In genomic region chr3:100702875-100703846, GRCm38 (mm10) we compare ENCODE assay signal across 9 mouse cellular contexts. TPM values are rescaled to one million over a fixed set of nuclear protein-coding genes. Genes with fewer than 3 reads are reported as not detected.
DNase-seq lines count a peak whose midpoint lies in the region; ATAC-seq and TF ChIP-seq lines count a peak whose summit lies in the region.
"Had no signal": no experiment of that assay in that cellular context is flagged by ENCODE, and none has a peak within 500 bp of the region (broad histone marks: within the 10 kb centered on the region; RNA-seq: fewer than 3 reads in every experiment).

No protein-coding gene starts in this region.

- no peaks in the 10 kb centered on the region for H3K4me1 ChIP-seq in forebrain, postnatal 0 days (ENCODE audit: insufficient read depth)
- 0 out of 2 replicates have a peak, but pooled peaks cover 5% of the 10 kb centered on the region for H3K4me1 ChIP-seq in limb, embryonic 11.5 days (ENCODE audit: control insufficient read depth, insufficient read depth, low read length)

- TF ChIP-seq CTCF in forebrain, postnatal 0 days (IDR thresholded peaks at IDR 0.05; ENCODE audit: low read depth) = no peak

- DNase-seq in gastrocnemius, adult 18-20 months (ENCODE audit: low spot score) = peak; percentile 11
- DNase-seq in gastrocnemius, postnatal 4 days (ENCODE audit: low spot score in 2 of 2) = no peak
- peak; percentile 30 for DNase-seq in CD4-positive helper T cell, adult 2 months (ENCODE audit: low read depth, low spot score)
- peak; percentile 62 for DNase-seq in forebrain, postnatal 0 days
- no peak for DNase-seq in limb, embryonic 11.5 days (ENCODE audit: low spot score)
- DNase-seq in retina, embryonic 14.5 days (ENCODE audit: low spot score) = no peak
- no peak for DNase-seq in yolk sac, embryonic 10.5 days (ENCODE audit: low spot score)
- no peak for DNase-seq in thymus, postnatal 0 days (ENCODE audit: low spot score)

- no peak overlapping the region for H3K9ac ChIP-seq in forebrain, postnatal 0 days
- H3K9ac ChIP-seq in limb, embryonic 11.5 days (ENCODE audit: low read length) = no peak overlapping the region

- H3K36me3 ChIP-seq in forebrain, postnatal 0 days (ENCODE audit: insufficient read depth) = no peaks in the 10 kb centered on the region
- H3K36me3 ChIP-seq in limb, embryonic 11.5 days (ENCODE audit: control insufficient read depth, insufficient read depth, low read length) = no peaks in the 10 kb centered on the region
- H3K36me3 ChIP-seq: G1E had no signal

- no peak overlapping the region for H3K4me3 ChIP-seq in forebrain, postnatal 0 days (ENCODE audit: low read depth, low read length)
- H3K4me3 ChIP-seq in limb, embryonic 11.5 days (ENCODE audit: low read depth, low read length) = no peak overlapping the region

- H3K27ac ChIP-seq in forebrain, postnatal 0 days (ENCODE audit: low read depth, low read length) = no peak overlapping the region
- H3K27ac ChIP-seq in limb, embryonic 11.5 days (replicated peaks; ENCODE audit: low read depth, low read length) = 0 out of 2 replicates have a peak overlapping the region, but pooled peaks have one; percentile 11

- WGBS in forebrain, postnatal 0 days = 17% methylated on average over 15 of the region's 15 CpGs
- 52% methylated on average over 15 of the region's 15 CpGs for WGBS in limb, embryonic 11.5 days

- H3K4me2 ChIP-seq in forebrain, postnatal 0 days (ENCODE audit: low read depth) = 0 out of 2 replicates have a peak overlapping the region, but pooled peaks have one; percentile 2
- no peak overlapping the region for H3K4me2 ChIP-seq in limb, embryonic 11.5 days (ENCODE audit: low read depth, severe bottlenecking)

- peak; percentile 59; the same call in 1 of the 2 replicates for ATAC-seq in forebrain, postnatal 0 days
- ATAC-seq in limb, embryonic 11.5 days (ENCODE audit: insufficient number of reproducible peaks, low FRiP score, low TSS enrichment, low read depth) = no peak

- no peaks in the 10 kb centered on the region for H3K27me3 ChIP-seq in forebrain, postnatal 0 days (ENCODE audit: insufficient read depth, low read length)
- no peaks in the 10 kb centered on the region for H3K27me3 ChIP-seq in limb, embryonic 11.5 days (ENCODE audit: control insufficient read depth, insufficient read depth, low read length)

- no peaks in the 10 kb centered on the region for H3K9me3 ChIP-seq in forebrain, postnatal 0 days (ENCODE audit: low read length)
- no peaks in the 10 kb centered on the region for H3K9me3 ChIP-seq in limb, embryonic 11.5 days (ENCODE audit: control insufficient read depth, low read length)
- H3K9me3 ChIP-seq: G1E had no signal

RNA-seq across cellular contexts. Expression of gene Man1a2, which starts 17.9 kb away (rescaled TPM):
- total RNA-seq in gastrocnemius, adult 18-20 months (2021) = 10 to 100 TPM; 19.6 to 26.9 TPM
- total RNA-seq in gastrocnemius, postnatal 4 days (2021) = 10 to 100 TPM; 70.8 to 75.2 TPM
- 39.8 and 48.2 TPM in 2 replicates for total RNA-seq in forebrain, postnatal 0 days (2014; rRNA removed)
- polyA plus RNA-seq in forebrain, postnatal 0 days (2015; fragmentation: Nextera tagmentation; extraction: Ambion mirVana) = 45.2 and 54.3 TPM in 2 replicates
- 84.3 and 87.4 TPM in 2 replicates for polyA plus RNA-seq in limb, embryonic 11.5 days (2014; fragmentation: Nextera tagmentation; extraction: Ambion mirVana)
- 108 and 117 TPM in 2 replicates for polyA plus RNA-seq in thymus, postnatal 0 days (2015; fragmentation: Nextera tagmentation; extraction: Ambion mirVana)

Comparison
In these comparisons a context has a peak if more than half of its experiments do, and no peak if none do; other contexts are left out.
1. DNase-seq: peak in gastrocnemius, adult 18-20 months (single experiment), CD4-positive helper T cell, adult 2 months (single experiment) and forebrain, postnatal 0 days (single experiment); none in gastrocnemius, postnatal 4 days (0 of 2), limb, embryonic 11.5 days (single experiment), retina, embryonic 14.5 days (single experiment), yolk sac, embryonic 10.5 days (single experiment) and thymus, postnatal 0 days (single experiment).